ENCODE assay signal across 12 mouse cellular contexts in genomic region chr9:23012130-23012529, GRCm38 (mm10).
DNase-seq lines count a peak whose midpoint lies in the region; TF ChIP-seq lines count a peak whose summit lies in the region.
"Had no signal": no experiment of that assay in that cellular context is flagged by ENCODE, and none has a peak within 500 bp of the region (broad histone marks: within the 10 kb centered on the region; RNA-seq: fewer than 3 reads in every experiment).

No protein-coding gene starts in this region.

- TF ChIP-seq CTCF in layer of hippocampus, adult 2 months (conservative IDR thresholded peaks at IDR 0.05) = peak; percentile 40

- no peak overlapping the region for H3K4me3 ChIP-seq in layer of hippocampus, adult 2 months
- H3K4me3 ChIP-seq: heart, embryonic 13.5 days; limb, embryonic 15.5 days; neural tube, embryonic 13.5 days had no signal

- peak; percentile 33 to 40 for DNase-seq in cerebellum, postnatal 10 days
- no peak for DNase-seq in cerebellum, adult 8-10 months
- DNase-seq in layer of hippocampus, adult 2 months (ENCODE audit: low spot score in 2 of 2) = no peak
- DNase-seq in layer of hippocampus, postnatal 10 days (ENCODE audit: low spot score in 2 of 2) = no peak
- DNase-seq in forelimb bud, embryonic 11.5 days (ENCODE audit: low read depth, low spot score) = peak; percentile 46
- peak; percentile 29 for DNase-seq in lung, postnatal 10 days
- DNase-seq in left cerebral cortex, adult 18-20 months (ENCODE audit: low spot score in 2 of 2) = no peak
- DNase-seq in testis, postnatal 14 days (ENCODE audit: low spot score) = no peak
- DNase-seq: cerebellum, adult 9-10 months had no signal

- H3K27ac ChIP-seq in layer of hippocampus, adult 2 months = no peak overlapping the region
- H3K27ac ChIP-seq: heart, embryonic 13.5 days; limb, embryonic 15.5 days; neural tube, embryonic 13.5 days had no signal

Comparison
In these comparisons a context has a peak if more than half of its experiments do, and no peak if none do; other contexts are left out.
1. DNase-seq: peak in cerebellum, postnatal 10 days (2 of 2), forelimb bud, embryonic 11.5 days (single experiment) and lung, postnatal 10 days (single experiment); none in cerebellum, adult 8-10 months (single experiment), layer of hippocampus, adult 2 months (0 of 2), layer of hippocampus, postnatal 10 days (0 of 2), left cerebral cortex, adult 18-20 months (0 of 2) and testis, postnatal 14 days (single experiment).